Mouse (Mus musculus) cerebellum, adult 2 months (tissue): ENCODE data around the gene Efnb2.

Experiments
- CTCF ChIP-seq: fragments of 200-500 bp; IDR thresholded peaks from 2 replicates; pipeline ENCODE4 v1.5.1; 2011; ENCODE audit warnings: low read depth, mild to moderate bottlenecking, control low read depth, low read length, moderate library complexity, borderline replicate concordance; ENCODE audit not compliant: insufficient read depth
- POLR2A ChIP-seq: fragments of 200-500 bp; IDR thresholded peaks from 2 replicates; pipeline ENCODE4 v1.6.1; 2011; ENCODE audit warnings: low read length, control low read depth, borderline replicate concordance; ENCODE audit not compliant: insufficient read depth

DNA sequence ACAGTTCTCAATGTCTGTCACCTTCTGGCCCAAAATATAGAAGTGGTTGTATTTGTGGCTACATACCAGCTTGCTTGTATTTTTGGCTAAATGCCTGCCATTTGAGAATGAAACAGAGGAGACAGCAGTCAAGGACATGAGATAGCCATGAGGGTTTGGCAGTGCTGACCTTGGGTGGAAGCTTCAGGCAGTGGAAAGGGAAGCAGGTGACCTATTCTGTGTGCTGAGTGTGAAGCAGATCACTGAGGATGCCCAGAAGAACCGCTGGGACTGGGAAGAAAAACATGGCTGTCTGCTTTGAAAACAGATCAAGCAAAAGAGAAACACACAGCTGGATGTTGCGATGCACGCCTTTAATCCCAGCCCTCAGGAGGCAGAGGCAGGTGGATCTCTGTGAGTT lies 68.7 kb downstream of the Efnb2 start:
- TF ChIP-seq POLR2A = no peak
- TF ChIP-seq CTCF = no peak
